Mouse (Mus musculus): Measurements from ENCODE around the gene Adamts9. TPM values are rescaled to one million over a fixed set of nuclear protein-coding genes. Genes with fewer than 3 reads are reported as not detected.

Adamts9 gene
- polyA plus RNA-seq, 1 experiment: 6.7 TPM

GRCm38 (mm10) chr6:92928261-92928660 lies 15.0 kb downstream of the Adamts9 start:
- no peak for DNase-seq
- Histone ChIP-seq H3K36me3 (ENCODE audit: control insufficient read depth, insufficient read depth, low read length) (no peaks in the 10 kb centered on the region), H3K4me3 (ENCODE audit: insufficient read depth, low read depth, low read length) (no peak overlapping the region), H3K27me3 (replicated peaks; ENCODE audit: control insufficient read depth, insufficient read depth, low read length) (no peaks in the 10 kb centered on the region), H3K27ac (ENCODE audit: insufficient read depth, low read depth, low read length) (peak overlapping the region; percentile 33; the same call in 1 of the 2 replicates), H3K4me1 (ENCODE audit: control insufficient read depth, insufficient read depth, low read length) (no peaks in the 10 kb centered on the region; the same call in 1 of the 2 replicates)
- TF ChIP-seq CTCF (conservative IDR thresholded peaks at IDR 0.05; ENCODE audit: insufficient read depth, insufficient read length, low read depth, low read length): no peak
- TF ChIP-seq POLR2A (IDR thresholded peaks at IDR 0.05; ENCODE audit: low read depth, low read length): no peak
- 68% methylated on average over 5 of the region's 5 CpGs for WGBS

GRCm38 (mm10) chr6:92924536-92924935 lies 18.8 kb downstream of the Adamts9 start:
- WGBS: 77% methylated on average over 8 of the region's 8 CpGs
- peaks cover 16% of the 10 kb centered on the region for H3K4me1 ChIP-seq (ENCODE audit: control insufficient read depth, insufficient read depth, low read length)

GRCm38 (mm10) chr6:92921843-92922242 lies 21.4 kb downstream of the Adamts9 start:
- 4% methylated on average over 4 of the region's 4 CpGs for WGBS
- H3K27me3 ChIP-seq (replicated peaks; ENCODE audit: control insufficient read depth, insufficient read depth, low read length): no peaks in the 10 kb centered on the region
- H3K4me1 ChIP-seq (ENCODE audit: control insufficient read depth, insufficient read depth, low read length): peaks cover 16% of the 10 kb centered on the region
- no peak for TF ChIP-seq CTCF (conservative IDR thresholded peaks at IDR 0.05; ENCODE audit: insufficient read depth, insufficient read length, low read depth, low read length)
- no peak overlapping the region for H3K4me3 ChIP-seq (ENCODE audit: insufficient read depth, low read depth, low read length)
- no peaks in the 10 kb centered on the region for H3K36me3 ChIP-seq (ENCODE audit: control insufficient read depth, insufficient read depth, low read length)
- H3K27ac ChIP-seq (ENCODE audit: insufficient read depth, low read depth, low read length): peak overlapping the region; percentile 9
- DNase-seq: peak; percentile 90

More at GRCm38 (mm10) chr6:92924536-92924935, 18.8 kb downstream of the Adamts9 start:
- H3K27ac ChIP-seq (ENCODE audit: insufficient read depth, low read depth, low read length): no peak overlapping the region
- no peak overlapping the region for H3K4me3 ChIP-seq (ENCODE audit: insufficient read depth, low read depth, low read length)
- no peak for DNase-seq
- H3K36me3 ChIP-seq (ENCODE audit: control insufficient read depth, insufficient read depth, low read length): no peaks in the 10 kb centered on the region
- TF ChIP-seq CTCF (conservative IDR thresholded peaks at IDR 0.05; ENCODE audit: insufficient read depth, insufficient read length, low read depth, low read length) (no peak), POLR2A (IDR thresholded peaks at IDR 0.05; ENCODE audit: low read depth, low read length) (no peak)
- no peaks in the 10 kb centered on the region for H3K27me3 ChIP-seq (replicated peaks; ENCODE audit: control insufficient read depth, insufficient read depth, low read length)

GRCm38 (mm10) chr6:92920938-92921689 lies 22.2 kb downstream of the Adamts9 start:
- Histone ChIP-seq H3K4me3 (ENCODE audit: insufficient read depth, low read depth, low read length) (no peak overlapping the region), H3K4me1 (ENCODE audit: control insufficient read depth, insufficient read depth, low read length) (peaks cover 18% of the 10 kb centered on the region), H3K36me3 (ENCODE audit: control insufficient read depth, insufficient read depth, low read length) (no peaks in the 10 kb centered on the region), H3K27ac (ENCODE audit: insufficient read depth, low read depth, low read length) (peak overlapping the region; percentile 74), H3K27me3 (replicated peaks; ENCODE audit: control insufficient read depth, insufficient read depth, low read length) (no peaks in the 10 kb centered on the region)
- TF ChIP-seq POLR2A (IDR thresholded peaks at IDR 0.05; ENCODE audit: low read depth, low read length) (no peak), CTCF (conservative IDR thresholded peaks at IDR 0.05; ENCODE audit: insufficient read depth, insufficient read length, low read depth, low read length) (no peak)
- peak; percentile 58 for DNase-seq
- WGBS: 27% methylated on average over 10 of the region's 10 CpGs

- Histone ChIP-seq H3K4me1 (ENCODE audit: control insufficient read depth, insufficient read depth, low read length) (peaks cover 5% of the 10 kb centered on the region; the same call in 1 of the 2 replicates), H3K27ac (ENCODE audit: insufficient read depth, low read depth, low read length) (no peak overlapping the region), H3K4me3 (ENCODE audit: insufficient read depth, low read depth, low read length) (no peak overlapping the region), H3K27me3 (replicated peaks; ENCODE audit: control insufficient read depth, insufficient read depth, low read length) (no peaks in the 10 kb centered on the region), H3K36me3 (ENCODE audit: control insufficient read depth, insufficient read depth, low read length) (no peaks in the 10 kb centered on the region)
- WGBS: 80% methylated on average over 3 of the region's 3 CpGs
- TF ChIP-seq CTCF (conservative IDR thresholded peaks at IDR 0.05; ENCODE audit: insufficient read depth, insufficient read length, low read depth, low read length) (no peak), POLR2A (IDR thresholded peaks at IDR 0.05; ENCODE audit: low read depth, low read length) (no peak)
- DNase-seq: no peak
Measured at GRCm38 (mm10) chr6:92910611-92911010, 32.7 kb downstream of the Adamts9 start.

GRCm38 (mm10) chr6:92909361-92909760 lies 33.9 kb downstream of the Adamts9 start:
- Histone ChIP-seq H3K4me3 (ENCODE audit: insufficient read depth, low read depth, low read length) (no peak overlapping the region), H3K27me3 (replicated peaks; ENCODE audit: control insufficient read depth, insufficient read depth, low read length) (no peaks in the 10 kb centered on the region), H3K4me1 (ENCODE audit: control insufficient read depth, insufficient read depth, low read length) (peaks cover 3% of the 10 kb centered on the region; the same call in 1 of the 2 replicates), H3K27ac (ENCODE audit: insufficient read depth, low read depth, low read length) (no peak overlapping the region), H3K36me3 (ENCODE audit: control insufficient read depth, insufficient read depth, low read length) (no peaks in the 10 kb centered on the region; the same call in 1 of the 2 replicates)
- WGBS: 46% methylated on average over 8 of the region's 8 CpGs
- peak; percentile 28 for DNase-seq
- TF ChIP-seq POLR2A (IDR thresholded peaks at IDR 0.05; ENCODE audit: low read depth, low read length) (no peak), CTCF (conservative IDR thresholded peaks at IDR 0.05; ENCODE audit: insufficient read depth, insufficient read length, low read depth, low read length) (no peak)

- H3K4me3 ChIP-seq (ENCODE audit: insufficient read depth, low read depth, low read length): no peak overlapping the region
- DNase-seq: peak; percentile 82
- H3K36me3 ChIP-seq (ENCODE audit: control insufficient read depth, insufficient read depth, low read length): no peaks in the 10 kb centered on the region; the same call in 1 of the 2 replicates
- H3K4me1 ChIP-seq (ENCODE audit: control insufficient read depth, insufficient read depth, low read length): peaks cover 3% of the 10 kb centered on the region; the same call in 1 of the 2 replicates
- TF ChIP-seq CTCF (conservative IDR thresholded peaks at IDR 0.05; ENCODE audit: insufficient read depth, insufficient read length, low read depth, low read length) (no peak), POLR2A (IDR thresholded peaks at IDR 0.05; ENCODE audit: low read depth, low read length) (no peak)
- no peak overlapping the region for H3K27ac ChIP-seq (ENCODE audit: insufficient read depth, low read depth, low read length)
- WGBS: 28% methylated on average over 5 of the region's 5 CpGs
- no peaks in the 10 kb centered on the region for H3K27me3 ChIP-seq (replicated peaks; ENCODE audit: control insufficient read depth, insufficient read depth, low read length)
Measured at GRCm38 (mm10) chr6:92905922-92906321, 37.4 kb downstream of the Adamts9 start.
